23 mouse cellular contexts compared by ENCODE assay signal in genomic region chr17:48795773-48796172, GRCm38 (mm10).
DNase-seq lines count a peak whose midpoint lies in the region; ATAC-seq and TF ChIP-seq lines count a peak whose summit lies in the region.
"Had no signal": no experiment of that assay in that cellular context is flagged by ENCODE, and none has a peak within 500 bp of the region (broad histone marks: within the 10 kb centered on the region; RNA-seq: fewer than 3 reads in every experiment).

No protein-coding gene starts in this region.

- 80% methylated on average over 5 of the region's 5 CpGs for WGBS in hindbrain, embryonic 16.5 days
- WGBS in hindbrain, embryonic 11.5 days, result 89% methylated on average over 5 of the region's 5 CpGs
- 83% methylated on average over 5 of the region's 5 CpGs for WGBS in midbrain, postnatal 0 days

- H3K36me3 ChIP-seq in hindbrain, embryonic 16.5 days (ENCODE audit: control insufficient read depth, insufficient read depth, low read length), result no peaks in the 10 kb centered on the region
- H3K36me3 ChIP-seq in hindbrain, embryonic 11.5 days (ENCODE audit: control insufficient read depth, insufficient read depth, low read length), result no peaks in the 10 kb centered on the region
- no peaks in the 10 kb centered on the region for H3K36me3 ChIP-seq in midbrain, postnatal 0 days (ENCODE audit: insufficient read depth, low read length)
- H3K36me3 ChIP-seq: embryonic facial prominence, embryonic 15.5 days; forebrain, embryonic 10.5 days; heart, embryonic 10.5 days had no signal

- H3K9me3 ChIP-seq in hindbrain, embryonic 16.5 days (ENCODE audit: control insufficient read depth, low read length), result no peaks in the 10 kb centered on the region
- H3K9me3 ChIP-seq in hindbrain, embryonic 11.5 days (ENCODE audit: control insufficient read depth, low read length), result no peaks in the 10 kb centered on the region
- H3K9me3 ChIP-seq in midbrain, postnatal 0 days (ENCODE audit: low read length), result no peaks in the 10 kb centered on the region
- H3K9me3 ChIP-seq: embryonic facial prominence, embryonic 15.5 days; forebrain, embryonic 10.5 days; heart, embryonic 10.5 days had no signal

- no peak overlapping the region for H3K4me2 ChIP-seq in hindbrain, embryonic 16.5 days (ENCODE audit: low read length)
- no peak overlapping the region for H3K4me2 ChIP-seq in hindbrain, embryonic 11.5 days (replicated peaks; ENCODE audit: low read depth, low read length)
- H3K4me2 ChIP-seq in midbrain, postnatal 0 days (ENCODE audit: low read depth, low read length, poor library complexity, severe bottlenecking), result no peak overlapping the region
- H3K4me2 ChIP-seq: embryonic facial prominence, embryonic 15.5 days; hindbrain, embryonic 14.5 days had no signal

- no peak for DNase-seq in hindbrain, embryonic 11.5 days (ENCODE audit: low spot score)
- DNase-seq in cerebellum, adult 11 months, result peak; percentile 9
- peak; percentile 11 for DNase-seq in cerebellum, adult 8-10 months
- DNase-seq in cerebellum, postnatal 14 days, result peak; percentile 44 to 59
- DNase-seq in kidney, adult 11 months, result no peak
- DNase-seq in thymus, postnatal 25 days, result no peak
- no peak for DNase-seq in midbrain, postnatal 0 days (ENCODE audit: low spot score)
- DNase-seq: adrenal gland, postnatal 25 days; embryo, embryonic 11 days; heart, adult 18-20 months; heart, postnatal 10 days; heart, postnatal 4 days; kidney, adult 9 months had no signal

- no peak overlapping the region for H3K9ac ChIP-seq in hindbrain, embryonic 16.5 days (ENCODE audit: low read depth, low read length)
- H3K9ac ChIP-seq in hindbrain, embryonic 11.5 days (ENCODE audit: low read depth, low read length), result no peak overlapping the region
- H3K9ac ChIP-seq in midbrain, postnatal 0 days (replicated peaks; ENCODE audit: low read length, poor library complexity, severe bottlenecking), result no peak overlapping the region
- H3K9ac ChIP-seq: embryonic facial prominence, embryonic 15.5 days; hindbrain, embryonic 14.5 days had no signal

- 0 out of 2 replicates have a peak, but pooled peaks have one; percentile 21 for ATAC-seq in hindbrain, embryonic 16.5 days
- ATAC-seq in hindbrain, embryonic 11.5 days (ENCODE audit: low FRiP score), result no peak
- no peak for ATAC-seq in midbrain, postnatal 0 days (ENCODE audit: low FRiP score)
- ATAC-seq: activated CD4-positive, CD25-positive, alpha-beta regulatory T cell, adult 4 months; forebrain, embryonic 14.5 days; inflammation-experienced regulatory T-cells, adult 6 months; intestine, postnatal 0 days had no signal

- H3K27ac ChIP-seq in hindbrain, embryonic 16.5 days (ENCODE audit: low read depth, low read length), result no peak overlapping the region
- no peak overlapping the region for H3K27ac ChIP-seq in hindbrain, embryonic 11.5 days (ENCODE audit: low read depth, low read length)
- no peak overlapping the region for H3K27ac ChIP-seq in midbrain, postnatal 0 days (ENCODE audit: low read depth, low read length)
- H3K27ac ChIP-seq: embryonic facial prominence, embryonic 15.5 days; forebrain, embryonic 10.5 days; heart, embryonic 10.5 days; hindbrain, embryonic 14.5 days had no signal

- H3K27me3 ChIP-seq in hindbrain, embryonic 16.5 days (replicated peaks; ENCODE audit: control insufficient read depth, insufficient read depth, low read length), result no peaks in the 10 kb centered on the region
- H3K27me3 ChIP-seq in hindbrain, embryonic 11.5 days (ENCODE audit: control insufficient read depth, insufficient read depth, low read length), result no peaks in the 10 kb centered on the region
- no peaks in the 10 kb centered on the region for H3K27me3 ChIP-seq in midbrain, postnatal 0 days (ENCODE audit: insufficient read depth, low read length)
- H3K27me3 ChIP-seq: embryonic facial prominence, embryonic 15.5 days had no signal

- H3K4me3 ChIP-seq in hindbrain, embryonic 16.5 days (ENCODE audit: low read length), result no peak overlapping the region
- no peak overlapping the region for H3K4me3 ChIP-seq in hindbrain, embryonic 11.5 days (ENCODE audit: low read depth, low read length)
- no peak overlapping the region for H3K4me3 ChIP-seq in midbrain, postnatal 0 days (ENCODE audit: low read depth, low read length)
- H3K4me3 ChIP-seq: embryonic facial prominence, embryonic 15.5 days; erythroblast, embryonic 14.5 days; forebrain, embryonic 10.5 days; heart, embryonic 10.5 days had no signal

- H3K4me1 ChIP-seq in hindbrain, embryonic 16.5 days (ENCODE audit: control insufficient read depth, insufficient read depth, low read depth, low read length), result no peaks in the 10 kb centered on the region
- H3K4me1 ChIP-seq in hindbrain, embryonic 11.5 days (replicated peaks; ENCODE audit: control insufficient read depth, insufficient read depth, low read length), result no peaks in the 10 kb centered on the region
- no peaks in the 10 kb centered on the region for H3K4me1 ChIP-seq in midbrain, postnatal 0 days (ENCODE audit: insufficient read depth, low read length)
- H3K4me1 ChIP-seq: embryonic facial prominence, embryonic 15.5 days; forebrain, embryonic 10.5 days had no signal

- TF ChIP-seq CTCF in midbrain, postnatal 0 days (IDR thresholded peaks at IDR 0.05), result no peak

Comparison
In these comparisons a context has a peak if more than half of its experiments do, and no peak if none do; other contexts are left out.
1. DNase-seq: peak in cerebellum, adult 11 months (single experiment), cerebellum, adult 8-10 months (single experiment) and cerebellum, postnatal 14 days (2 of 2); none in hindbrain, embryonic 11.5 days (single experiment), kidney, adult 11 months (single experiment), thymus, postnatal 25 days (single experiment) and midbrain, postnatal 0 days (single experiment).